Comparison of ENCODE assay signal across 8 mouse cellular contexts in the genomic region with DNA sequence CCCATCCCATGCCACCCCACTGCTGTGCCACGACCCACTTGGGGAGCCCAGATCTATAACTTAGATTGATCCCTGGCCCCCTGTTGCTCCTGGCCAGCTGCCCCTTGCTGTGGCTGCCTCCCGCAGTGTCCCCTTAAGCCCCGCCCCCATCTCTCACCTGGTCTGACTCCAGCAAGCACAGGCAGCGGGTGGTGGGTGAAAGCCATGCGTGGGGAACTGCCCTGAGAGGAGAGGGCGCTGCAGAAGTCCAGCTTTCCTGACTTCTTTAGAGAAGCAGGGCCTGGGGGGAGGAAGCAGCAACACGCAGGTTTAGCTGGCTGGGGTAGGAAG. TPM values are rescaled to one million over a fixed set of nuclear protein-coding genes. Genes with fewer than 3 reads are reported as not detected.
DNase-seq lines count a peak whose midpoint lies in the region; ATAC-seq and TF ChIP-seq lines count a peak whose summit lies in the region.

No protein-coding gene starts in this region.

- peak overlapping the region; percentile 23 for H3K9ac ChIP-seq in lung, embryonic 15.5 days
- H3K9ac ChIP-seq in embryonic facial prominence, embryonic 15.5 days, result 0 out of 2 replicates have a peak overlapping the region, but pooled peaks have one; percentile 23
- no peak overlapping the region for H3K9ac ChIP-seq in intestine, postnatal 0 days (ENCODE audit: low read depth, low read length)

- 24% methylated on average over 7 of the region's 7 CpGs for WGBS in lung, embryonic 15.5 days
- 11% methylated on average over 7 of the region's 7 CpGs for WGBS in embryonic facial prominence, embryonic 15.5 days
- 31% methylated on average over 7 of the region's 7 CpGs for WGBS in intestine, postnatal 0 days

- H3K4me1 ChIP-seq in lung, embryonic 15.5 days, result peaks cover 88% of the 10 kb centered on the region
- H3K4me1 ChIP-seq in embryonic facial prominence, embryonic 15.5 days, result peaks cover 86% of the 10 kb centered on the region
- peaks cover 13% of the 10 kb centered on the region for H3K4me1 ChIP-seq in intestine, postnatal 0 days (replicated peaks; ENCODE audit: control insufficient read depth, insufficient read depth, low read length)

- 0 out of 2 replicates have a peak overlapping the region, but pooled peaks have one; percentile 8 for H3K4me3 ChIP-seq in lung, embryonic 15.5 days
- H3K4me3 ChIP-seq in embryonic facial prominence, embryonic 15.5 days (replicated peaks), result no peak overlapping the region
- no peak overlapping the region for H3K4me3 ChIP-seq in intestine, postnatal 0 days (ENCODE audit: low read depth, low read length)

- no peaks in the 10 kb centered on the region for H3K27me3 ChIP-seq in lung, embryonic 15.5 days
- no peaks in the 10 kb centered on the region for H3K27me3 ChIP-seq in embryonic facial prominence, embryonic 15.5 days
- 0 out of 2 replicates have a peak, but pooled peaks cover 2% of the 10 kb centered on the region for H3K27me3 ChIP-seq in intestine, postnatal 0 days (replicated peaks; ENCODE audit: control insufficient read depth, insufficient read depth, low read length)

- peak overlapping the region; percentile 38 for H3K4me2 ChIP-seq in lung, embryonic 15.5 days
- peak overlapping the region; percentile 43 for H3K4me2 ChIP-seq in embryonic facial prominence, embryonic 15.5 days (replicated peaks)
- H3K4me2 ChIP-seq in intestine, postnatal 0 days (replicated peaks; ENCODE audit: low read depth), result peak overlapping the region; percentile 40

- TF ChIP-seq CTCF in intestine, postnatal 0 days (IDR thresholded peaks at IDR 0.05; ENCODE audit: low read depth), result no peak

- no peaks in the 10 kb centered on the region for H3K9me3 ChIP-seq in lung, embryonic 15.5 days
- H3K9me3 ChIP-seq in embryonic facial prominence, embryonic 15.5 days (replicated peaks), result no peaks in the 10 kb centered on the region
- no peaks in the 10 kb centered on the region for H3K9me3 ChIP-seq in intestine, postnatal 0 days (ENCODE audit: control insufficient read depth)

- no peak for DNase-seq in lung, postnatal 25 days (ENCODE audit: low spot score)
- no peak for DNase-seq in adrenal gland, postnatal 10 days
- no peak for DNase-seq in gastrocnemius, postnatal 14 days
- no peak for DNase-seq in frontal cortex, postnatal 25 days (ENCODE audit: low spot score in 2 of 2)

- peak overlapping the region; percentile 98 for H3K27ac ChIP-seq in lung, embryonic 15.5 days
- peak overlapping the region; percentile 98 for H3K27ac ChIP-seq in embryonic facial prominence, embryonic 15.5 days (replicated peaks)
- H3K27ac ChIP-seq in intestine, postnatal 0 days (ENCODE audit: low read depth, low read length), result peak overlapping the region; percentile 62; the same call in 1 of the 2 replicates

- no peak; the same call in 1 of the 2 replicates for ATAC-seq in lung, embryonic 15.5 days (ENCODE audit: borderline replicate concordance, extremely low read depth, low FRiP score, low TSS enrichment)
- no peak for ATAC-seq in embryonic facial prominence, embryonic 15.5 days (ENCODE audit: insufficient number of reproducible peaks, low FRiP score, low TSS enrichment, low read depth)
- no peak for ATAC-seq in intestine, postnatal 0 days
- ATAC-seq in megakaryocyte progenitor cell, adult 5-6 weeks (replicated peaks; ENCODE audit: poor library complexity), result peak; percentile 15; the same call in 1 of the 2 replicates

- intact Hi-C loops in gastrocnemius, postnatal 14 days (cut with DNase I; ENCODE audit: low total_unique reads), result no loop called here

- peaks cover 52% of the 10 kb centered on the region for H3K36me3 ChIP-seq in lung, embryonic 15.5 days
- H3K36me3 ChIP-seq in embryonic facial prominence, embryonic 15.5 days, result peaks cover 60% of the 10 kb centered on the region
- H3K36me3 ChIP-seq in intestine, postnatal 0 days (ENCODE audit: control insufficient read depth, insufficient read depth), result 0 out of 2 replicates have a peak, but pooled peaks cover 2% of the 10 kb centered on the region

RNA-seq across cellular contexts. Expression of gene G430095P16Rik, which starts 0.7 kb away (rescaled TPM):
- 3.4 and 4.4 TPM in 2 replicates for polyA plus RNA-seq in lung, embryonic 15.5 days (2015; fragmentation: Nextera tagmentation; extraction: Ambion mirVana)
- polyA plus RNA-seq in embryonic facial prominence, embryonic 15.5 days (2015; fragmentation: Nextera tagmentation; extraction: Ambion mirVana), result 4.2 and 4.9 TPM in 2 replicates
- 1.0 and 1.5 TPM in 2 replicates for polyA plus RNA-seq in intestine, postnatal 0 days (2015; fragmentation: Nextera tagmentation; extraction: Ambion mirVana)
- total RNA-seq in megakaryocyte progenitor cell, adult 5-6 weeks (2015), result 12.2 and 15.2 TPM in 2 replicates
- total RNA-seq in megakaryocyte progenitor cell, adult 5-6 weeks (2017), result 3.7 and 8.5 TPM in 2 replicates
- under 1 TPM; 0.51 to 0.88 TPM for total RNA-seq in adrenal gland, postnatal 10 days (2021)
- 1 to 10 TPM in 1 of 2 experiments, under 1 TPM in 1; 0.66 to 1.1 TPM for total RNA-seq in gastrocnemius, postnatal 14 days (2021)

RNA-seq across cellular contexts. Expression of gene Lyl1, which starts 22.3 kb away (rescaled TPM):
- polyA plus RNA-seq in lung, embryonic 15.5 days (2015; fragmentation: Nextera tagmentation; extraction: Ambion mirVana), result 11.9 and 12.1 TPM in 2 replicates
- 5.8 and 6.0 TPM in 2 replicates for polyA plus RNA-seq in embryonic facial prominence, embryonic 15.5 days (2015; fragmentation: Nextera tagmentation; extraction: Ambion mirVana)
- polyA plus RNA-seq in intestine, postnatal 0 days (2015; fragmentation: Nextera tagmentation; extraction: Ambion mirVana), result 3.5 and 3.9 TPM in 2 replicates
- total RNA-seq in megakaryocyte progenitor cell, adult 5-6 weeks (2015), result 56.3 and 72.0 TPM in 2 replicates
- total RNA-seq in megakaryocyte progenitor cell, adult 5-6 weeks (2017), result 58.0 and 65.6 TPM in 2 replicates
- 1 to 10 TPM; 7.8 to 8.5 TPM for total RNA-seq in adrenal gland, postnatal 10 days (2021)
- 1 to 10 TPM; 2.7 to 2.9 TPM for total RNA-seq in gastrocnemius, postnatal 14 days (2021)

RNA-seq across cellular contexts. Expression of gene Nacc1, which starts 35.9 kb away (rescaled TPM):
- 20.2 and 21.6 TPM in 2 replicates for polyA plus RNA-seq in lung, embryonic 15.5 days (2015; fragmentation: Nextera tagmentation; extraction: Ambion mirVana)
- 16.7 and 16.9 TPM in 2 replicates for polyA plus RNA-seq in embryonic facial prominence, embryonic 15.5 days (2015; fragmentation: Nextera tagmentation; extraction: Ambion mirVana)
- 9.3 and 9.8 TPM in 2 replicates for polyA plus RNA-seq in intestine, postnatal 0 days (2015; fragmentation: Nextera tagmentation; extraction: Ambion mirVana)
- total RNA-seq in megakaryocyte progenitor cell, adult 5-6 weeks (2015), result 71.6 and 77.1 TPM in 2 replicates
- total RNA-seq in megakaryocyte progenitor cell, adult 5-6 weeks (2017), result 50.9 and 53.5 TPM in 2 replicates
- 10 to 100 TPM; 59.1 to 62.9 TPM for total RNA-seq in adrenal gland, postnatal 10 days (2021)
- total RNA-seq in gastrocnemius, postnatal 14 days (2021), result 10 to 100 TPM; 25.7 to 33.6 TPM

RNA-seq across cellular contexts. Expression of gene Trmt1, which starts 37.4 kb away (rescaled TPM):
- 57.5 and 58.4 TPM in 2 replicates for polyA plus RNA-seq in lung, embryonic 15.5 days (2015; fragmentation: Nextera tagmentation; extraction: Ambion mirVana)
- 69.1 and 78.2 TPM in 2 replicates for polyA plus RNA-seq in embryonic facial prominence, embryonic 15.5 days (2015; fragmentation: Nextera tagmentation; extraction: Ambion mirVana)
- 22.3 and 23.7 TPM in 2 replicates for polyA plus RNA-seq in intestine, postnatal 0 days (2015; fragmentation: Nextera tagmentation; extraction: Ambion mirVana)
- total RNA-seq in megakaryocyte progenitor cell, adult 5-6 weeks (2015), result 56.0 and 64.4 TPM in 2 replicates
- 82.2 and 84.4 TPM in 2 replicates for total RNA-seq in megakaryocyte progenitor cell, adult 5-6 weeks (2017)
- total RNA-seq in adrenal gland, postnatal 10 days (2021), result 10 to 100 TPM; 63.4 to 82.8 TPM
- 10 to 100 TPM; 26.0 to 36.2 TPM for total RNA-seq in gastrocnemius, postnatal 14 days (2021)

Comparison
In these comparisons a context has a peak if more than half of its experiments do, and no peak if none do; other contexts are left out.
1. RNA of gene Lyl1, which starts 22.3 kb away (total RNA-seq): 56.3 to 72.0 TPM in megakaryocyte progenitor cell, adult 5-6 weeks; 7.8 to 8.5 TPM in adrenal gland, postnatal 10 days and 2.7 to 2.9 TPM in gastrocnemius, postnatal 14 days; every median in the first group is over 4 times any median in the second.
2. Peak in every context shown above with its lines, with median percentiles within 50 percentile points of each other: H3K27ac ChIP-seq and H3K4me2 ChIP-seq.